Mouse (Mus musculus): ENCODE measurements around the gene Bard1. TPM values are rescaled to one million over a fixed set of nuclear protein-coding genes. Genes with fewer than 3 reads are reported as not detected.

Gene Bard1
- polyA plus RNA-seq, 1 experiment from 2014 or later = 1.0 TPM

GRCm38 (mm10) chr1:71096031-71096430, 6.9 kb downstream of the Bard1 start:
- Histone ChIP-seq H3K27ac (no peak overlapping the region), H3K36me3 (ENCODE audit: insufficient read depth, low read length) (no peaks in the 10 kb centered on the region), H3K4me2 (ENCODE audit: low read length) (no peak overlapping the region), H3K9ac (ENCODE audit: low read depth, low read length) (no peak overlapping the region), H3K27me3 (ENCODE audit: insufficient read depth, low read length) (no peaks in the 10 kb centered on the region), H3K4me3 (replicated peaks; ENCODE audit: low read depth, low read length) (no peak overlapping the region), H3K4me1 (replicated peaks; ENCODE audit: insufficient read depth, low read length) (no peaks in the 10 kb centered on the region), H3K9me3 (replicated peaks; ENCODE audit: low read length) (no peaks in the 10 kb centered on the region)
- DNase-seq (ENCODE audit: low spot score) = no peak
- no peak for TF ChIP-seq CTCF (IDR thresholded peaks at IDR 0.05; ENCODE audit: low read depth)
- WGBS = 94% methylated on average over 1 of the region's 1 CpGs
- ATAC-seq (replicated peaks; ENCODE audit: low FRiP score, low read depth) = no peak

GRCm38 (mm10) chr1:71095211-71095805, 7.6 kb downstream of the Bard1 start:
- WGBS = 81% methylated on average over 2 of the region's 2 CpGs
- H3K9ac ChIP-seq (ENCODE audit: low read depth, low read length) = no peak overlapping the region
- no peak overlapping the region for H3K27ac ChIP-seq
- H3K4me3 ChIP-seq (replicated peaks; ENCODE audit: low read depth, low read length) = no peak overlapping the region
- DNase-seq (ENCODE audit: low spot score) (no peak), ATAC-seq (replicated peaks; ENCODE audit: low FRiP score, low read depth) (no peak)
- H3K9me3 ChIP-seq (replicated peaks; ENCODE audit: low read length) = no peaks in the 10 kb centered on the region
- TF ChIP-seq CTCF (IDR thresholded peaks at IDR 0.05; ENCODE audit: low read depth) = no peak
- no peaks in the 10 kb centered on the region for H3K36me3 ChIP-seq (ENCODE audit: insufficient read depth, low read length)
- no peak overlapping the region for H3K4me2 ChIP-seq (ENCODE audit: low read length)
- H3K4me1 ChIP-seq (replicated peaks; ENCODE audit: insufficient read depth, low read length) = no peaks in the 10 kb centered on the region
- no peaks in the 10 kb centered on the region for H3K27me3 ChIP-seq (ENCODE audit: insufficient read depth, low read length)

GRCm38 (mm10) chr1:71075651-71076050, 27.3 kb downstream of the Bard1 start:
- H3K27ac ChIP-seq = no peak overlapping the region

GRCm38 (mm10) chr1:71070771-71071170, 32.2 kb downstream of the Bard1 start:
- H3K4me2 ChIP-seq (ENCODE audit: low read length) = no peak overlapping the region
- no peak overlapping the region for H3K9ac ChIP-seq (ENCODE audit: low read depth, low read length)
- ATAC-seq (replicated peaks; ENCODE audit: low FRiP score, low read depth) (no peak), DNase-seq (ENCODE audit: low spot score) (no peak)
- H3K36me3 ChIP-seq (ENCODE audit: insufficient read depth, low read length) = no peaks in the 10 kb centered on the region
- H3K4me3 ChIP-seq (replicated peaks; ENCODE audit: low read depth, low read length) = no peak overlapping the region
- no peaks in the 10 kb centered on the region for H3K4me1 ChIP-seq (replicated peaks; ENCODE audit: insufficient read depth, low read length)
- peak; percentile 17; the same call in 1 of the 2 replicates for TF ChIP-seq CTCF (IDR thresholded peaks at IDR 0.05; ENCODE audit: low read depth)
- H3K27ac ChIP-seq = no peak overlapping the region
- no peaks in the 10 kb centered on the region for H3K27me3 ChIP-seq (ENCODE audit: insufficient read depth, low read length)
- H3K9me3 ChIP-seq (replicated peaks; ENCODE audit: low read length) = no peaks in the 10 kb centered on the region

More at GRCm38 (mm10) chr1:71075651-71076050, 27.3 kb downstream of the Bard1 start:
- Histone ChIP-seq H3K27me3 (ENCODE audit: insufficient read depth, low read length) (no peaks in the 10 kb centered on the region), H3K9me3 (replicated peaks; ENCODE audit: low read length) (no peaks in the 10 kb centered on the region), H3K4me1 (replicated peaks; ENCODE audit: insufficient read depth, low read length) (no peaks in the 10 kb centered on the region), H3K36me3 (ENCODE audit: insufficient read depth, low read length) (no peaks in the 10 kb centered on the region), H3K4me3 (replicated peaks; ENCODE audit: low read depth, low read length) (no peak overlapping the region), H3K9ac (ENCODE audit: low read depth, low read length) (no peak overlapping the region), H3K4me2 (ENCODE audit: low read length) (no peak overlapping the region)
- 40% methylated on average over 3 of the region's 3 CpGs for WGBS
- ATAC-seq (replicated peaks; ENCODE audit: low FRiP score, low read depth) (peak; percentile 89), DNase-seq (ENCODE audit: low spot score) (peak; percentile 55)
- TF ChIP-seq CTCF (IDR thresholded peaks at IDR 0.05; ENCODE audit: low read depth) = no peak

GRCm38 (mm10) chr1:71068728-71069304, 34.1 kb downstream of the Bard1 start:
- no peaks in the 10 kb centered on the region for H3K36me3 ChIP-seq (ENCODE audit: insufficient read depth, low read length)
- no peak overlapping the region for H3K4me3 ChIP-seq (replicated peaks; ENCODE audit: low read depth, low read length)
- H3K9me3 ChIP-seq (replicated peaks; ENCODE audit: low read length) = no peaks in the 10 kb centered on the region
- H3K4me2 ChIP-seq (ENCODE audit: low read length) = no peak overlapping the region
- ATAC-seq (replicated peaks; ENCODE audit: low FRiP score, low read depth) = no peak
- no peak overlapping the region for H3K27ac ChIP-seq
- no peaks in the 10 kb centered on the region for H3K4me1 ChIP-seq (replicated peaks; ENCODE audit: insufficient read depth, low read length)
- H3K9ac ChIP-seq (ENCODE audit: low read depth, low read length) = no peak overlapping the region
- H3K27me3 ChIP-seq (ENCODE audit: insufficient read depth, low read length) = no peaks in the 10 kb centered on the region
- 95% methylated on average over 3 of the region's 3 CpGs for WGBS
- no peak for DNase-seq (ENCODE audit: low spot score)
- TF ChIP-seq CTCF (IDR thresholded peaks at IDR 0.05; ENCODE audit: low read depth) = no peak

- no peak for DNase-seq (ENCODE audit: low spot score)
- no peak overlapping the region for H3K9ac ChIP-seq (ENCODE audit: low read depth, low read length)
- no peak for ATAC-seq (replicated peaks; ENCODE audit: low FRiP score, low read depth)
- TF ChIP-seq CTCF (IDR thresholded peaks at IDR 0.05; ENCODE audit: low read depth) = no peak
- 63% methylated on average over 16 of the region's 16 CpGs for WGBS
- no peaks in the 10 kb centered on the region for H3K36me3 ChIP-seq (ENCODE audit: insufficient read depth, low read length)
- no peaks in the 10 kb centered on the region for H3K27me3 ChIP-seq (ENCODE audit: insufficient read depth, low read length)
- no peaks in the 10 kb centered on the region for H3K9me3 ChIP-seq (replicated peaks; ENCODE audit: low read length)
- no peaks in the 10 kb centered on the region for H3K4me1 ChIP-seq (replicated peaks; ENCODE audit: insufficient read depth, low read length)
- no peak overlapping the region for H3K4me2 ChIP-seq (ENCODE audit: low read length)
- H3K4me3 ChIP-seq (replicated peaks; ENCODE audit: low read depth, low read length) = no peak overlapping the region
- H3K27ac ChIP-seq = no peak overlapping the region
Measured at GRCm38 (mm10) chr1:71063885-71064492, 39.0 kb downstream of the Bard1 start.
